Mouse (Mus musculus) bone marrow, adult 2 months (tissue): ENCODE measurements around the gene Vasp.

Source experiments
- CTCF ChIP-seq: fragments of 200-500 bp; IDR thresholded peaks from 2 replicates; pipeline ENCODE4 v1.5.1; 2011; ENCODE audit warnings: low read length, control low read depth; ENCODE audit not compliant: control insufficient read depth, insufficient read depth
- POLR2A ChIP-seq: fragments of 200-500 bp; IDR thresholded peaks from 2 replicates; pipeline ENCODE4 v1.6.1; 2011; ENCODE audit warnings: low read depth, mild to moderate bottlenecking, control low read depth, low read length, borderline replicate concordance; ENCODE audit not compliant: control insufficient read depth

DNA sequence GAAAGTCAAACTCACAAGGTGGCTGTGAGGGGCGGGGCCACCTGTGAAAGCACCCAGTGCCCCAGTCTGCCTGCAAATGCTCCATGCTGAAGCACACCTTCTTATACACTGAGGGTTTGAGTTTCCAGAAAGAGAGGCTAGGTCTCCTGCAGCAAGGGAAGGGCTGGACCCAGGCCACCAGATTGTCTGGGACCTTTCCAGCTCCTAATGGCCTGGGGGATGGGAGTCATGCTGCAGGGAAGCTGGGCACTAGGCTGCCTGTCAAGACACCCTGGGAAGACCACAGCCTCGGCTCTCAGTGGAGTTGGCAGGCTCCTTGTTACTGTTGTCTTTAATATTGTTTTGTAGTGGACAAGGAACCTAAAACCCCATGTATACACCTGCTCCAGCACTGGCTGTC lies 35.2 kb downstream of the Vasp start:
- TF ChIP-seq CTCF (no peak), POLR2A (no peak)
